Mouse (Mus musculus) liver, adult 2 months (tissue): ENCODE measurements at regions not wholly inside any gene's neighbourhood (a gene's known extent, or its start where the extent isn't known, plus 50 kb on each side); places are given as distances from the start of the nearest gene placed in this dataset.

Experiments
- DNase-seq: peaks from one replicate; pipeline ENCODE4 v3.0.0-alpha.2; 2011; ENCODE audit warnings: low read depth, low spot score; ENCODE audit errors: extremely low read depth
- H3K27ac ChIP-seq: fragments of 200-500 bp; replicated peaks from 2 replicates; pipeline ENCODE4 v1.5.1; 2012; ENCODE audit warnings: low read depth, mild to moderate bottlenecking, control low read depth, inconsistent platforms, low read length; ENCODE audit not compliant: insufficient read depth
- H3K27me3 ChIP-seq: fragments of 200-500 bp; 2 replicates; pipeline ENCODE4 v1.6.1; 2012; ENCODE audit warnings: mild to moderate bottlenecking, moderate library complexity, low read length, inconsistent platforms; ENCODE audit not compliant: control insufficient read depth, insufficient read depth
- H3K36me3 ChIP-seq: fragments of 200-500 bp; 2 replicates; pipeline ENCODE4 v1.6.1; 2012; ENCODE audit warnings: low read length, inconsistent platforms; ENCODE audit not compliant: control insufficient read depth, insufficient read depth
- H3K4me1 ChIP-seq: fragments of 200-500 bp; 2 replicates; pipeline ENCODE4 v1.6.1; 2011; ENCODE audit warnings: low read length; ENCODE audit not compliant: control insufficient read depth, insufficient read depth
- H3K4me3 ChIP-seq: fragments of 200-500 bp; 2 replicates; pipeline ENCODE4 v1.5.1; 2011; ENCODE audit warnings: low read depth, mild to moderate bottlenecking, control low read depth, low read length, moderate library complexity; ENCODE audit not compliant: insufficient read depth
- H3K79me2 ChIP-seq: fragments of 200-500 bp; 2 replicates; pipeline ENCODE4 v1.6.1; 2012; ENCODE audit warnings: inconsistent platforms, mild to moderate bottlenecking, low read length, moderate library complexity; ENCODE audit not compliant: control insufficient read depth, insufficient read depth
- H3K9ac ChIP-seq: fragments of 200-500 bp; 2 replicates; pipeline ENCODE4 v1.6.1; 2012; ENCODE audit warnings: low read depth, mild to moderate bottlenecking, control low read depth, inconsistent platforms, low read length
- CTCF ChIP-seq: fragments of 200-500 bp; IDR thresholded peaks from 2 replicates; pipeline ENCODE4 v1.5.1; 2011; ENCODE audit warnings: low read depth, low read length, control low read depth
- POLR2A ChIP-seq: fragments of 200-500 bp; IDR thresholded peaks from 2 replicates; pipeline ENCODE4 v1.6.1; 2011; ENCODE audit warnings: low read length, control low read depth; ENCODE audit not compliant: insufficient read depth; ENCODE audit errors: extremely low read depth
- WGBS: fragments of 180-500 bp; shearing (Covaris S2); methylation state at CpG from one replicate; pipeline ENCODE4 v1.1.7; 2018; 5-methylcytosine and 5-hydroxymethylcytosine counted together

DNA sequence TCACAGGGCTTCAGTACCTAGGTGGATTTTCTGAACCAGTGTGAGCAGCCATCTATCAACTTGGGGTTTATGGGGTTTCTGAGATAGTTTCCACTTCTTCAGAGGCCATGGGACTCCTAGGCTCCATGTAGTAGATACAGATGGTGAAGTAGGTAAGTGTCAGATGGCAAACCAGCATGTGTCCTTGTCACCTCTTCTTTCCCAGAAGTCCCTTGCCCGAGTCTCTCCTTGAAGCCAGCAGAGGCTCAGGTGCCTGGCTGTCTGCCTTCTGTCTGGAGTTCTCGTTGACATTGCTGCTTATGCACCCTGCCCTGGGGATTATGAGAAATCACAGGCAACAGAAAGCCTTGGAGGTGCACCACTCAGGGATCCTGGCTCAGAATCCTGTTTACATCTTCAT, 476.9 kb downstream of the Gm10295 start:
- Histone ChIP-seq H3K4me3 (no peak overlapping the region), H3K9ac (no peak overlapping the region), H3K27me3 (no peaks in the 10 kb centered on the region), H3K79me2 (no peaks in the 10 kb centered on the region), H3K27ac (no peak overlapping the region), H3K4me1 (no peaks in the 10 kb centered on the region; the same call in 1 of the 2 replicates), H3K36me3 (no peaks in the 10 kb centered on the region)
- TF ChIP-seq CTCF (no peak), POLR2A (no peak)
- WGBS, result 72% methylated on average over 2 of the region's 2 CpGs
- DNase-seq, result no peak

DNA sequence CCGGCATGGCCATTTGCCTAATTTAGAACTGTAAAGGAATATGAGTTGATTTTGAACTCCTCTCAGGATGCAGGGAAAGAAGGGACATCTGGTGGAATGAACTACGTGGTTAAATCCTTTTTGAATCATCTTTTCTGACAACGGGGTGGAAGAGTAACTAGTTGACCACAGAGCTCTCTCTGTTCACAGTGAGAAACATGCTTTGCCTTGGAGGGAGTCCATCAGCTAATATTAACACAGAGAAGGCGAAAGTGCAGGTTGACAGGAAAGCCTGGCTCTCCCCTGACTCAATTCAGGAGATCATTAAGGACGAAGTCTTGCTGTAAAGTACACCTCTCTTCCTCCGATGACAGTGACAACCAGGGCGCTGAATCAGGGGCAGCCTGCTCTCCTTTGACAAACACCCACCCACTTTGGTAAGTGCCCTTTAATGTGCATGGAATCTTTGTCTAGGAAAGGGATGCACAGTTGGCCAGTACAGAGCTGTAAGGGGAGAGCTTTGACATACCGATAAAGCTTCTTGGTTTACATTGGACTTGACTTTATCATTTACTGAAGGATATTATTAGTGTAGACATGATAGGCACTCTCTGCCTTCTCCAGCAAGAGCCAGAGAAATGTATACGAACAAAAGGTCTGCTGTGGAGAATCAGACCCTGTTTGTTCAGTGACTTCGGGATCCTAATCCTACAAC, 480.3 kb downstream of the Gm10295 start:
- Histone ChIP-seq H3K27ac (no peak overlapping the region), H3K27me3 (no peaks in the 10 kb centered on the region), H3K4me3 (no peak overlapping the region), H3K36me3 (no peaks in the 10 kb centered on the region), H3K9ac (no peak overlapping the region), H3K79me2 (no peaks in the 10 kb centered on the region), H3K4me1 (peaks cover 2% of the 10 kb centered on the region; the same call in 1 of the 2 replicates)
- DNase-seq, result no peak
- TF ChIP-seq CTCF, result no peak
- no peak for TF ChIP-seq POLR2A
- WGBS, result 33% methylated on average over 10 of the region's 10 CpGs

DNA sequence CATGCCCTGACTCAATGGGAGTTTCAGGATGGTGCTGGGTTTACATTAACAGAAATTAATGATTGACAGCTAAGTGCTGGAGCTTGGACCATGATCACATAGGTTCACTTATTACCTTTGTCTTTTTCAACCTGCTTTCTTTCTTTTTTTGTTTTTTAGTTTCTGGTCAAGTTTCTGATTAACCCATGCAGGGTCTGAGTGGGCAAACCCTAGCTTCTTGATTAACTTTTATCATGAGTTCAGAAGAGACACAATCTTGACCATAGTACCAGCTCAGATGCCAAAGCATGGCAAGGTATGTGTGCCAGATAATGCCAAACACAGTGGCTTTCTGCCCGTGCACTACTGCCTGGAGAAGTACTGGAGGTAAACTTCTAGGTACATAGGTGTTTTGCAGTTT, 482.2 kb downstream of the Gm10295 start:
- TF ChIP-seq CTCF (no peak), POLR2A (no peak)
- 41% methylated on average over 1 of the region's 1 CpGs for WGBS

DNA sequence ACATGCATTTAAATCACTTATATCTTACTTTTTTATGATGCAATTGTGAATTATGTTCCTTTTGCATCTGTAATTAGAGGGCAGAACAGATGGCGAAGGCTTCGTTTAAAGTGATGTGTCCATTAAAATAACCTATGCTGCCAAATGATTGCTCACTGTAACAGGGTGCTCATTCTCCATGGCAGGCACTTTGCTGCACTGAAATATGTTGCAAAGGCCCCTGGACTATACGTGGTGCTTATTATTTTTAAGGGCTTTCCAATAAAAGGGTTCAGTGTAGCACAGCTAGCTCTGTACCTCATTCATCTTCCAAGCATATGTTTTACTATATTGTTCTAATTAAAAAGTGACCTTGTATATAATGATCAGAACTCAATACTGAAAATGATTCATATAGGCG, 491.3 kb downstream of the Gm10295 start:
- no peak overlapping the region for H3K9ac ChIP-seq
- no peak for TF ChIP-seq POLR2A
- TF ChIP-seq CTCF, result no peak
- no peaks in the 10 kb centered on the region for H3K4me1 ChIP-seq
- DNase-seq, result no peak
- H3K79me2 ChIP-seq, result no peaks in the 10 kb centered on the region
- H3K27ac ChIP-seq, result no peak overlapping the region
- no peak overlapping the region for H3K4me3 ChIP-seq
- no peaks in the 10 kb centered on the region for H3K36me3 ChIP-seq
- H3K27me3 ChIP-seq, result no peaks in the 10 kb centered on the region
- WGBS, result 94% methylated on average over 4 of the region's 4 CpGs

More for the DNA sequence above, 482.2 kb downstream of the Gm10295 start:
- Histone ChIP-seq H3K79me2 (no peaks in the 10 kb centered on the region), H3K27me3 (no peaks in the 10 kb centered on the region), H3K27ac (no peak overlapping the region), H3K4me3 (no peak overlapping the region), H3K9ac (no peak overlapping the region), H3K36me3 (no peaks in the 10 kb centered on the region), H3K4me1 (peaks cover 2% of the 10 kb centered on the region; the same call in 1 of the 2 replicates)
- peak; percentile 36 for DNase-seq

DNA sequence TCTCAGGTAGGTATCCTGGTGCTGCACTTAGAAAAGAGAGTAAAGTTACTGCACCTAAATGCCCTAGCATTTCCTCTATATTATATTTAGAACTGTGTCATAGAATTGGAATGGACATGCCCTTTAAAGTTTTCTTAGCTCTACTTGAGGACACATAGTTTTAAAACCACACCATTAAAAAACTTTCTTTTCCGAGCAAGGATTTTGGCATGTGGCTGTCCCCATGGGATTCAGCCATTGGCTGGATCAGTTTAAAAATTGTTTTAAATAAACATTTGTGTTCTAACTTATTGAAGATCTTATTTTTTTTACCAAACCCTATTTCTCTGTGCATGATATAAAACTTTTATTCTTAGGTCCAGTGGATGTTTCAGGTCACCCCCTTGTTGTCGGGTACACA, 484.2 kb upstream of the Nr2f2 start:
- 87% methylated on average over 2 of the region's 2 CpGs for WGBS
- DNase-seq, result no peak
- Histone ChIP-seq H3K4me3 (no peak overlapping the region), H3K79me2 (no peaks in the 10 kb centered on the region), H3K27ac (no peak overlapping the region), H3K36me3 (no peaks in the 10 kb centered on the region), H3K9ac (no peak overlapping the region), H3K27me3 (no peaks in the 10 kb centered on the region), H3K4me1 (peaks cover 2% of the 10 kb centered on the region; the same call in 1 of the 2 replicates)
- TF ChIP-seq CTCF, result no peak
- no peak for TF ChIP-seq POLR2A
